Mouse (Mus musculus): ENCODE measurements at regions not wholly inside any gene's neighbourhood (a gene's known extent, or its start where the extent isn't known, plus 50 kb on each side); places are given as distances from the start of the nearest gene placed in this dataset.
A peak's percentile ranks its signal among the peaks of the same experiment; 100 is the strongest.

- Histone ChIP-seq H3K4me3 (ENCODE audit: low read depth, low read length) (no peak overlapping the region), H3K9ac (replicated peaks; ENCODE audit: low read depth, low read length) (no peak overlapping the region), H3K9me3 (ENCODE audit: control insufficient read depth, low read depth, low read length) (no peaks in the 10 kb centered on the region), H3K4me2 (replicated peaks; ENCODE audit: low read depth, low read length) (no peak overlapping the region), H3K27ac (ENCODE audit: low read length) (no peak overlapping the region), H3K4me1 (ENCODE audit: control insufficient read depth, insufficient read depth, low read length) (no peaks in the 10 kb centered on the region), H3K27me3 (ENCODE audit: control insufficient read depth, insufficient read depth, low read length) (no peaks in the 10 kb centered on the region), H3K36me3 (ENCODE audit: control insufficient read depth, insufficient read depth, low read length) (no peaks in the 10 kb centered on the region)
- WGBS = 5% methylated on average over 3 of the region's 3 CpGs
- ATAC-seq (ENCODE audit: insufficient number of reproducible peaks, insufficient read depth, low FRiP score, low read depth) = 0 out of 2 replicates have a peak, but pooled peaks have one; percentile 37
Observed at GRCm38 (mm10) chr15:64434502-64434901, 374.2 kb upstream of the Fam49b start.

- Histone ChIP-seq H3K36me3 (ENCODE audit: control insufficient read depth, insufficient read depth, low read length) (no peaks in the 10 kb centered on the region), H3K4me1 (ENCODE audit: control insufficient read depth, insufficient read depth, low read length) (no peaks in the 10 kb centered on the region), H3K4me2 (replicated peaks; ENCODE audit: low read depth, low read length) (no peak overlapping the region), H3K27ac (ENCODE audit: low read length) (no peak overlapping the region), H3K9ac (replicated peaks; ENCODE audit: low read depth, low read length) (no peak overlapping the region), H3K4me3 (ENCODE audit: low read depth, low read length) (no peak overlapping the region), H3K9me3 (ENCODE audit: control insufficient read depth, low read depth, low read length) (no peaks in the 10 kb centered on the region), H3K27me3 (ENCODE audit: control insufficient read depth, insufficient read depth, low read length) (no peaks in the 10 kb centered on the region)
- ATAC-seq (ENCODE audit: insufficient number of reproducible peaks, insufficient read depth, low FRiP score, low read depth) = no peak
- 87% methylated on average over 2 of the region's 2 CpGs for WGBS
Observed at GRCm38 (mm10) chr15:64434908-64435307, 374.6 kb upstream of the Fam49b start.

- Histone ChIP-seq H3K36me3 (ENCODE audit: control insufficient read depth, insufficient read depth, low read length) (no peaks in the 10 kb centered on the region), H3K27ac (ENCODE audit: low read length) (no peak overlapping the region), H3K9me3 (ENCODE audit: control insufficient read depth, low read depth, low read length) (no peaks in the 10 kb centered on the region), H3K9ac (replicated peaks; ENCODE audit: low read depth, low read length) (no peak overlapping the region), H3K4me1 (ENCODE audit: control insufficient read depth, insufficient read depth, low read length) (no peaks in the 10 kb centered on the region), H3K4me3 (ENCODE audit: low read depth, low read length) (no peak overlapping the region), H3K4me2 (replicated peaks; ENCODE audit: low read depth, low read length) (no peak overlapping the region), H3K27me3 (ENCODE audit: control insufficient read depth, insufficient read depth, low read length) (no peaks in the 10 kb centered on the region)
- ATAC-seq (ENCODE audit: insufficient number of reproducible peaks, insufficient read depth, low FRiP score, low read depth) = no peak
- WGBS = 74% methylated on average over 4 of the region's 4 CpGs
Observed at GRCm38 (mm10) chr15:64445076-64445475, 372.4 kb upstream of the Gm21798 start.

- no peak overlapping the region for H3K9ac ChIP-seq (replicated peaks; ENCODE audit: low read depth, low read length)
- no peak overlapping the region for H3K27ac ChIP-seq (ENCODE audit: low read length)
- no peaks in the 10 kb centered on the region for H3K4me1 ChIP-seq (ENCODE audit: control insufficient read depth, insufficient read depth, low read length)
- no peaks in the 10 kb centered on the region for H3K27me3 ChIP-seq (ENCODE audit: control insufficient read depth, insufficient read depth, low read length)
- no peaks in the 10 kb centered on the region for H3K36me3 ChIP-seq (ENCODE audit: control insufficient read depth, insufficient read depth, low read length)
- no peak overlapping the region for H3K4me2 ChIP-seq (replicated peaks; ENCODE audit: low read depth, low read length)
- no peaks in the 10 kb centered on the region for H3K9me3 ChIP-seq (ENCODE audit: control insufficient read depth, low read depth, low read length)
- 82% methylated on average over 9 of the region's 9 CpGs for WGBS
- no peak overlapping the region for H3K4me3 ChIP-seq (ENCODE audit: low read depth, low read length)
- no peak for ATAC-seq (ENCODE audit: insufficient number of reproducible peaks, insufficient read depth, low FRiP score, low read depth)
Observed at GRCm38 (mm10) chr15:64446411-64447072, 371.0 kb upstream of the Gm21798 start.

GRCm38 (mm10) chr15:64447239-64447952, 370.1 kb upstream of the Gm21798 start:
- H3K4me2 ChIP-seq (replicated peaks; ENCODE audit: low read depth, low read length) = no peak overlapping the region
- H3K27ac ChIP-seq (ENCODE audit: low read length) = no peak overlapping the region
- no peak overlapping the region for H3K9ac ChIP-seq (replicated peaks; ENCODE audit: low read depth, low read length)
- no peak for ATAC-seq (ENCODE audit: insufficient number of reproducible peaks, insufficient read depth, low FRiP score, low read depth)
- no peaks in the 10 kb centered on the region for H3K27me3 ChIP-seq (ENCODE audit: control insufficient read depth, insufficient read depth, low read length)
- WGBS = 36% methylated on average over 5 of the region's 5 CpGs
- H3K4me1 ChIP-seq (ENCODE audit: control insufficient read depth, insufficient read depth, low read length) = no peaks in the 10 kb centered on the region
- no peaks in the 10 kb centered on the region for H3K9me3 ChIP-seq (ENCODE audit: control insufficient read depth, low read depth, low read length)
- H3K4me3 ChIP-seq (ENCODE audit: low read depth, low read length) = no peak overlapping the region
- no peaks in the 10 kb centered on the region for H3K36me3 ChIP-seq (ENCODE audit: control insufficient read depth, insufficient read depth, low read length)

GRCm38 (mm10) chr15:64448581-64449140, 368.8 kb upstream of the Gm21798 start:
- Histone ChIP-seq H3K9ac (replicated peaks; ENCODE audit: low read depth, low read length) (no peak overlapping the region), H3K27ac (ENCODE audit: low read length) (no peak overlapping the region), H3K4me3 (ENCODE audit: low read depth, low read length) (no peak overlapping the region), H3K27me3 (ENCODE audit: control insufficient read depth, insufficient read depth, low read length) (no peaks in the 10 kb centered on the region), H3K4me1 (ENCODE audit: control insufficient read depth, insufficient read depth, low read length) (no peaks in the 10 kb centered on the region), H3K36me3 (ENCODE audit: control insufficient read depth, insufficient read depth, low read length) (no peaks in the 10 kb centered on the region), H3K9me3 (ENCODE audit: control insufficient read depth, low read depth, low read length) (no peaks in the 10 kb centered on the region), H3K4me2 (replicated peaks; ENCODE audit: low read depth, low read length) (no peak overlapping the region)
- ATAC-seq (ENCODE audit: insufficient number of reproducible peaks, insufficient read depth, low FRiP score, low read depth) = no peak
- WGBS = 86% methylated on average over 7 of the region's 7 CpGs

- H3K9me3 ChIP-seq (ENCODE audit: control insufficient read depth, low read depth, low read length) = no peaks in the 10 kb centered on the region
- no peak overlapping the region for H3K27ac ChIP-seq (ENCODE audit: low read length)
- no peak overlapping the region for H3K4me2 ChIP-seq (replicated peaks; ENCODE audit: low read depth, low read length)
- ATAC-seq (ENCODE audit: insufficient number of reproducible peaks, insufficient read depth, low FRiP score, low read depth) = no peak
- WGBS = 78% methylated on average over 1 of the region's 1 CpGs
- H3K9ac ChIP-seq (replicated peaks; ENCODE audit: low read depth, low read length) = no peak overlapping the region
- H3K36me3 ChIP-seq (ENCODE audit: control insufficient read depth, insufficient read depth, low read length) = no peaks in the 10 kb centered on the region
- no peak overlapping the region for H3K4me3 ChIP-seq (ENCODE audit: low read depth, low read length)
- H3K4me1 ChIP-seq (ENCODE audit: control insufficient read depth, insufficient read depth, low read length) = no peaks in the 10 kb centered on the region
- H3K27me3 ChIP-seq (ENCODE audit: control insufficient read depth, insufficient read depth, low read length) = no peaks in the 10 kb centered on the region
Observed at GRCm38 (mm10) chr15:64470743-64471142, 346.8 kb upstream of the Gm21798 start.

- H3K27me3 ChIP-seq (ENCODE audit: control insufficient read depth, insufficient read depth, low read length) = no peaks in the 10 kb centered on the region
- ATAC-seq (ENCODE audit: insufficient number of reproducible peaks, insufficient read depth, low FRiP score, low read depth) = no peak
- H3K27ac ChIP-seq (ENCODE audit: low read length) = no peak overlapping the region
- H3K9ac ChIP-seq (replicated peaks; ENCODE audit: low read depth, low read length) = no peak overlapping the region
- H3K4me3 ChIP-seq (ENCODE audit: low read depth, low read length) = no peak overlapping the region
- H3K4me1 ChIP-seq (ENCODE audit: control insufficient read depth, insufficient read depth, low read length) = no peaks in the 10 kb centered on the region
- H3K4me2 ChIP-seq (replicated peaks; ENCODE audit: low read depth, low read length) = no peak overlapping the region
- no peaks in the 10 kb centered on the region for H3K36me3 ChIP-seq (ENCODE audit: control insufficient read depth, insufficient read depth, low read length)
- WGBS = 65% methylated on average over 2 of the region's 2 CpGs
- no peaks in the 10 kb centered on the region for H3K9me3 ChIP-seq (ENCODE audit: control insufficient read depth, low read depth, low read length)
Observed at GRCm38 (mm10) chr15:64471597-64471996, 345.9 kb upstream of the Gm21798 start.

Measured in stomach, embryonic 14.5 days (tissue).